Mouse (Mus musculus) lung, postnatal 36 days (tissue): ENCODE measurements around the gene Fam227a.

Experiments
- DNase-seq: peaks from one replicate; pipeline ENCODE4 v3.0.0; 2022; ENCODE audit warnings: mixed read lengths

Gene Fam227a

DNA sequence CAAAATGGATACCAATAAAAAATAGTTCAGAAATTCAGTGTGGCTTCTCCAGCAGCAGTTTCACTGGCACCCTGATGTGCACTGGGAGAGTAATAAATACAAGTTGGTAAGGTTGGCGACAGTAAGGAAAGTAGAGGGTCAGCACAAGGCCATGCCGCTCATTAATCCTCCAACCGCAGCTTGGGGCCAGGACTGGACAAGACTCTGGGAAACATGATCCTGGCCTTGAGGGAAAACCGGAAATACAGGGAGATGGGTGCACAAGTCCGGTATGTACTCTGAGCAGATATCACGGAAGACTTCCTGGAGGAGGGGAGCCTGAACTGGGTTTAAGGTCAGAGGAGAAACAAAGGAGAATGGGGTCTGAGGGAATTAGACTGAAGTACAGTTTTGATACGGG lies 43.3 kb downstream of the Fam227a start:
- no peak for DNase-seq

DNA sequence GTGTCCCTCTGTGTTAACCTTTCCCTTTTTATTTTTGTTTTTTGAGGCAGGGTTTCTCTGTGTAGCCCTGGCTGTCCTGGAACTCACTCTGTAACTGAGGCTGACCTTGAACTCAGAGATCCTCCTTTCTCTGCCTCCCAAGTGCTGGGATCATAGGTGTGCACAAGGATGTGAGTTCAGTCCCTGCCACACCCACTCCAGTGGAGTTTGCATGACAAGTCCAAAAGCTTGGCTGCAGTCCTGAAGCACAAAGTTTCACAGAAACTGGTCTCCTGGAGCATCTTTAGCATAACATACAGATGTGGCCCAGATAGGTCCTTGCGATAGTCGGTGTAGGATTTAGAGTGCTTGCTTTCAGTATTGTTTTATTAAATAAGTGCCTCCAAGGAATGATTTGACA lies 49.5 kb downstream of the Fam227a start:
- no peak for DNase-seq

- no peak for DNase-seq
Observed at GRCm38 (mm10) chr15:79608214-79608613, 50.5 kb downstream of the Fam227a start.

GRCm38 (mm10) chr15:79607757-79608156 lies 51.0 kb downstream of the Fam227a start:
- peak; percentile 28 for DNase-seq

- no peak for DNase-seq
Observed at GRCm38 (mm10) chr15:79606161-79606560, 52.6 kb downstream of the Fam227a start.

DNA sequence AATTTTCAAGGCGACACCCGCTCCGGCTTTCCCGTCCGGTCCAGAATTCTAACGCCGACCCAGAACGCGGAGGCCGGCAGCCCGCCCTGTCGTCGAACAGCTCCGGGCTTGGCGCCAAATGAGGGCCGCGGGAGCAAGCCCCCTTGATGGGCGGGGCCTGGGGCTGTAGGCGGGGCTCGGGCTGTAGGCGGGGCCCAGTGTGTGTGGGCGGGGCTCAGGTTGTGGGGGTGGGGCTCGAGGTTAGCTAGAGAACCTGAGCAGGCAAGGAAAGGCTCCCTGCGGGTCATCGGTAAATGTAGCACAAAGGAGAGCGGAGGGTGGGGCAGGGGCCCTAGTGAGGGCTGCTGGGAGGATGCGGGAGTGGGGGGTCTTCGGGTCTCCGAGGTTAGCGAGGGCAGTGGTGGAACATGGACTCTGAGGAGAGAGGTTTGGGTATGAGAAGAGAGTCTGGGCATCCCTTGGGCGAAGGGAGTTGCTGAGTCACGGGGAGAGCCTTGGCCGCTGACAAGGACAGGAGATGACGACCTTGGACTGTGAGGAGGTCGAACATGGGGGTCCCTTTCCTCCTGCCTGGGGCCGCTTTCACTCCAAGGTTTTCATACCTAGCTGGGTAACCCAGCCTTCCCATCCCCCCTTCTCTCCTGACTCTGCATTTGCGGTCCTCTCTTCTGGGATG lies 53.6 kb downstream of the Fam227a start, which contains the start of gene Dmc1:
Gene Dmc1 (minus strand): TSS at position 120 of the 676 bp plus-strand sequence.
- DNase-seq, result peak; percentile 15

GRCm38 (mm10) chr15:79600176-79600575 lies 58.6 kb downstream of the Fam227a start:
- DNase-seq, result no peak

- no peak for DNase-seq
Observed at GRCm38 (mm10) chr15:79598715-79599114, 60.0 kb downstream of the Fam227a start.

GRCm38 (mm10) chr15:79581581-79581980 lies 77.2 kb downstream of the Fam227a start:
- DNase-seq, result no peak

DNA sequence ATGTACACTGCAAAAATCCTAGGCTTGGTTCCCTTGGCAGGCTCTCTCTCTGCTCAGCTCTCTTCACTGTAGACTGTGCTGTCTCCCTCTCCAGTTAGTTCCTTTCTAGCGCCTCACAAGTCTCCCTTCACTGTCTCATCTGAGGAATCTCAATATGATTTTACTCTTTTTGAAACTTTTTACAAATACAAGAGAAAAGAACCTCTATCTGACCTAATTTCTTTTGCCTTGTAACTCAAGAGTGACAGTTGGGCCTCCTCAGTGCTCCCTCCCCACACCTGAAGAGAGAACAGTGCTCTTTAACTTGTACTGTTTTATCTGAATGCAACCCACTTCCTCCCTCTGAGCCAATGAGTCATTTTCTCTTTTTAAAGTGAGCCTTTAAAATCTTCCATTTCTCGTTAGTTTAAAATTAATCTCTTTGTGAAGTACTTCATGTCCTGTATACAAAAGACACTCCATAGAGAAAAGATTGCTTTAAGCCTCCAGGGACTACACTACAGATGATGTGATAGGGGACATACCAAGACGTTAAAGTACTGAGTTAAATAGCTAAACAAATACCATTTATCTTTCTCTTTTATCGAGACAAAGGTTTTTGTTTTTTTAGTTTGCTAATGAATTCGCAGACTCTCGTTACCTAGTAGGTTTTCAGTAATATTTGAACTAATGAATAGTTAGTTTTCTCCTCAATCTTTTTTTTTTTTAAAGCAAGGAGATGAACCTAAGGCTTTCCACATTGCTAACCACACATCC lies 80.9 kb downstream of the Fam227a start:
- DNase-seq, result no peak

DNA sequence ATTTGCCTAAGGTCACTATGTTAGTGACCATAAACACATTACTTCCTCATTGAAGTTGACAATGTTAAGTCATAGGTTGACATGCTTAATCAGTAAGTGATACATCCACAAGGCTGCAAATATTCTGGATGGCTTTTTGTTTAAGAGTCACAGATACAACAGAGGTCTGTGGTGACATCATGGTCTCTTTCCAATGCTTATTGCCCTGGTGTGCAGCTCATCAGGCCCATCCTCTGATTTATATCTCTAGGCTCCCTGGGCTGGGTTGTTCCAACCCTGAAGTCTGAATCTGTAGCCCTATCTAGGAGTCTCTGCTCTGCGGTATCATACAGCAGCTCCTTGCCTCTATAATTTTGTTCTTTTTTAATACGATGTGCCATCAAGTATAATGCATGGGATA lies 81.8 kb downstream of the Fam227a start:
- DNase-seq, result no peak

DNA sequence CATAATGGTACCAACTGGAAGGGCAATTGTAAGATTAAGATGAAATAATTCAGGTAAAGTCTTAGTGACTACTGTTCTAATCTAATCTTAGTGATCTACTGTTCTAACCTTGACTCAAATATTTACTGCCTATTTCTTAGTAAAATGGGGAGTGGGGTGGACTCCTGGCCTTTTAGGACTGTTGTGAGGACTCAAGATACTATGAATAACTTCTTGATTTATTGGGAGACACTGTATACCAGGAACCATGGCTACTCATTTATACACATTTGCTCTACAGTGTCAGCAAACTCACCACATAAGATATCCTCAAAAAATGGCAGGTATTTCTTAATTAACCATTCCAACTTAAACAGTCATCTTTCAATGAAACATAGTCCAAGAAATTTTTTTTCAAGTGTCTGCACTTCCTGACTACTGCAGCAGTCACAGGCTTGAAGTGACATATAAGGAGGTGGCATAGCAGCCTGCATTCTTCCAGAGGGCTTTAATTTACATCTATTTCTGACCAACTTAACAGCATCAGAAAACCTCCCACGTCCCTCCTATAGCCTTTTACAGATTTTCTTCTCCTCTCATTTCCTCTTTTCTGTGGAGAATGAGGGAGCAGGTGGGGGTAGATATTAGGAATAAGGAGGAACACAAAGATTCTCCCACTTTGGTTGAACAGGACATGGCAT lies 83.1 kb downstream of the Fam227a start:
- no peak for DNase-seq

GRCm38 (mm10) chr15:79562417-79562816 lies 96.3 kb downstream of the Fam227a start:
- DNase-seq, result no peak

- no peak for DNase-seq
Observed at GRCm38 (mm10) chr15:79559649-79560048, 99.1 kb downstream of the Fam227a start.
